Mouse (Mus musculus) urinary bladder, adult 2 months (tissue): Measurements from ENCODE around the gene Nat8f7. TPM values are rescaled to one million over a fixed set of nuclear protein-coding genes. Genes with fewer than 3 reads are reported as not detected.
"Not testable (repeated sequence)": the region's sequence is repeated elsewhere in the genome, so short reads cannot be mapped to it uniquely, and the experiment has no call there.

Source experiments
- DNase-seq: peaks from one replicate; pipeline ENCODE4 v3.0.0; 2022; ENCODE audit warnings: low spot score
- polyA plus RNA-seq: library from polyadenylated mRNA; depleted of rRNA; stranded (reverse); fragments of >200 nt; gene quantifications from 2 replicates; pipeline ENCODE4 v1.2.3, GENCODE M21; 2012; rRNA removed

Nat8f7 gene
- 2.1 and 3.8 TPM in 2 replicates for polyA plus RNA-seq

DNA sequence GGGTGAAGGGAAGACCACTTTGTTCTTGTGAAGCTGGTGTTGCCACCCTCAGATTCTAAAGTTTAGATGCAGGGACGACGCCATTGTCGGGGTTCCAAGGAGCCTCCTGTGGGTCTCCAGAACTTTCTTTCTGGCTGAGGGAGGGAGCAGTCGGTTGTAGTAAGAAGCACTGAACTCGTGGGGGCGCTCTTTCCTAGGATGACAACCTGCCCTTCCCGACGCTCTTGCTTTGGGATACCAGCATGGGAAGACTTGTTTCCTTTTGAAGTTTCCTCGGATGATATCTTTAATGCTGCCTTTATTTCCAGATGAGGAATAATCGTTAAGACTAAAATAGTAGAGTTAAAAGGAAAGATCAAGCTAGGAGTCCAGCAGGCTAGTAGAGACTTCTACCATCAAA is at the start of gene Nat8f7:
Gene Nat8f7 (minus strand): TSS at position 101 of the 400 bp plus-strand sequence.
- DNase-seq, result not testable (repeated sequence)

DNA sequence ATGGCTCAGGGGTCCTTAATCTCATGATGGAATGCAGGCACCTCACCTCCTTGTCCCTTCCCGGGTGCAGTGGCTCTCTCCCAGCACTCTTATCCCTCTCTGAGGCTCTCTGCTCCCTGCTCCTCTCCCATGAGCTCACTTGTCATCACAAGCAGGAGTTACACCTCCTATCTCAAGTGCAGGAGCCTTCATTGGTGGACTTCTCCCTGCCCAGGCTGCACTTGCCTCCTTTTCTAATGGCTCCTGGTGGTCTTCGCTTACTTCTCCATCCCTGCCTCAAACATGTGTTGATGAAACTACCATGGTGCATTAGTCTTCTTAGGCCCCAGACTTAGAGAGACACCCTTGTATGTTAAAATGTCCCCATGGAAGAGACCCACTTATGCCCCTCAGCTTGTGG is 49.7 kb upstream of the Nat8f7 start:
- not testable (repeated sequence) for DNase-seq

DNA sequence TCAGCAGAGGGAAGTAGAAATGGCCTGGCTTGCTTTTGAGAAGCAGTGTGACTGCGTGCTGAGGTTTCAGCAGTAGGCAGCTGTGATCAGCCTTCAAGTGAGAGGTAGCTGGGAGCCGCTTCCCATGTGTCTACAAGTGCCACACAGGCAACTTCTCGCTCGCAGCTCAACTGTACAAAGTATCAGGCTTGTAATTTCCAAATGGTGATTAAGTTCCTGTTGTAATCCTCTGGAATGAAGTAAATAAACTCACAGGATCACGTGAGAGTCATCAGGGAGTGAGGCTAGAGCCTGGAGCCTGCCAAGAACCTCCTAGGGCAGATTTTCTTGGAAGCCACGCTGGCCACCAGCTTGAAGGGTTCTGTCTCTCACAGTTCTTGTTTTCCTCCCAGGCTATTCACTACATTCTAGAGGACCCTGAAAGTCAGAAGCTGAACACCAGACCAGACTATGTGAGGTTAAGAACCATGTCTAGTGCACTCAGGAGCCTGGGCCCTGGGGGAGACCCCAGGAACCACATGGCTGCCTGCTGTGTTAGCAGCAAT is 42.8 kb upstream of the Nat8f7 start:
- DNase-seq, result not testable (repeated sequence)

DNA sequence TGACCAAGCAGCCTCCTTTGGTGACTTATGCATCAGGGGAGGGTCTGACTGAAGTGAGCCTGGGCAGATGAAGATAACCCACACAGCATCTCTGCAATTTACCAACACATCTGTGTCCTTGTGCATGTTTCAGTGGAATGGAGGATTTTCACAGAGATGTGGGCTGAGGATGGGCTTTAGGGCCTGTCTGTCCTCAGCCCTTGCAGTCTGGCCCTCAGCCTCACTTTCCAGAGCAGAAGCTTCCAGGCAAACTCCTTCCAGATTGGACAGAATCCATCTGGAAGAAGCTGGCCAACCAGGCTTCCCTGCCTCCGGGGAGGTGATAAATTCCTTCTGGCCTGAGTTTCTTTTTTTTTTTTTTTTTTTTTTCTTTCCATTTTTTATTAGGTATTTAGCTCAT is 3.4 kb downstream of the Nat8f7 start:
- DNase-seq, result not testable (repeated sequence)

DNA sequence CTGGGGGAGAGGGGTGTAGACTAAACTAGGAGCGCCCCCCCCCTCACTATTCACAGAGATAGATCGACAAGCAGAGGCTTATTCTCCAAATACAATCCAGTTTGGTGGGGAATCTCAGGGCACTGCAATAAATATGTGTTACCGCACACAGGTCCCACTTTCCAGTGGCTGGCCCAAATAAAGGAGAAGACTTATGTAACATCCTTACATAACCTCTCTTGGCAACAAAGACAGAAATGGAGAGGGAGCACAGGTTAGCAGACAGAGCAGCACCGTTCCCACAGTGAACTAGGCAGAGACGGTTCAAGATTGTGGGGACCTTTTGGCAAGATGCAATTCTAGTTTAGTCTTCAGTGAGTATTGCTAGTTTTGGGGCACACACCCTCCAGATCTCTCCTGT is 3.8 kb downstream of the Nat8f7 start:
- not testable (repeated sequence) for DNase-seq

DNA sequence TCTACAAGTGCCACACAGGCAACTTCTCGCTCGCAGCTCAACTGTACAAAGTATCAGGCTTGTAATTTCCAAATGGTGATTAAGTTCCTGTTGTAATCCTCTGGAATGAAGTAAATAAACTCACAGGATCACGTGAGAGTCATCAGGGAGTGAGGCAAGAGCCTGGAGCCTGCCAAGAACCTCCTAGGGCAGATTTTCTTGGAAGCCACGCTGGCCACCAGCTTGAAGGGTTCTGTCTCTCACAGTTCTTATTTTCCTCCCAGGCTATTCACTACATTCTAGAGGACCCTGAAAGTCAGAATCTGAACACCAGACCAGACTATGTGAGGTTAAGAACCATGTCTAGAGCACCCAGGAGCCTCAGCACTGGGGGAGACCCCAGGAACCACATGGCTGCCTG is 11.1 kb downstream of the Nat8f7 start:
- DNase-seq, result not testable (repeated sequence)

Other genes starting within 250 kb of the Nat8f7 start
- 2.2 TPM in 2 replicates for gene Fbxo41, start 210.2 kb downstream of the Nat8f7 start, polyA plus RNA-seq
- gene Egr4, start 199.6 kb downstream of the Nat8f7 start, polyA plus RNA-seq, result 0.03 TPM in 1 of 2 replicates, not detected in the other
- 2.5 and 3.3 TPM in 2 replicates for gene Alms1, start 125.7 kb downstream of the Nat8f7 start, polyA plus RNA-seq
- gene Nat8f3, start 52.5 kb upstream of the Nat8f7 start, polyA plus RNA-seq, result 11.4 and 11.6 TPM in 2 replicates
- 1.2 TPM in 2 replicates for gene Nat8f6, start 107.7 kb upstream of the Nat8f7 start, polyA plus RNA-seq
- gene Nat8f5, start 107.8 kb upstream of the Nat8f7 start, polyA plus RNA-seq, result 1.3 and 1.4 TPM in 2 replicates
- gene Nat8, start 118.9 kb upstream of the Nat8f7 start, polyA plus RNA-seq, result 1.5 and 2.0 TPM in 2 replicates
- gene Nat8f2, start 156.0 kb upstream of the Nat8f7 start, polyA plus RNA-seq, result 0.03 and 0.09 TPM in 2 replicates
- gene Nat8f4, start 191.7 kb upstream of the Nat8f7 start, polyA plus RNA-seq, result 3.1 and 3.7 TPM in 2 replicates
- 34.5 and 35.2 TPM in 2 replicates for gene Tprkb, start 198.7 kb upstream of the Nat8f7 start, polyA plus RNA-seq
- gene Nat8f1, start 202.5 kb upstream of the Nat8f7 start, polyA plus RNA-seq, result 12.5 and 17.4 TPM in 2 replicates
- gene Dusp11, start 248.5 kb upstream of the Nat8f7 start, polyA plus RNA-seq, result 80.6 and 95.1 TPM in 2 replicates